8 mouse cellular contexts compared by ENCODE assay signal in genomic region chr8:120539381-120539774, GRCm38 (mm10). TPM values are rescaled to one million over a fixed set of nuclear protein-coding genes. Genes with fewer than 3 reads are reported as not detected.
DNase-seq lines count a peak whose midpoint lies in the region; ATAC-seq and TF ChIP-seq lines count a peak whose summit lies in the region.

No protein-coding gene starts in this region.

- DNase-seq in embryo, embryonic 9.5 days (ENCODE audit: extremely low spot score): peak; percentile 43
- DNase-seq in embryo, embryonic 11 days: no peak
- no peak for DNase-seq in liver, embryonic 13.5 days
- no peak for DNase-seq in urinary bladder, adult 18-20 months (ENCODE audit: low spot score in 2 of 2)
- DNase-seq in right cerebral cortex, adult 18-20 months: no peak

- no peaks in the 10 kb centered on the region for H3K9me3 ChIP-seq in heart, embryonic 16.5 days (replicated peaks; ENCODE audit: control insufficient read depth, low read length)
- no peaks in the 10 kb centered on the region for H3K9me3 ChIP-seq in liver, embryonic 13.5 days (replicated peaks)
- H3K9me3 ChIP-seq in neural tube, embryonic 13.5 days: no peaks in the 10 kb centered on the region

- no peaks in the 10 kb centered on the region for H3K27me3 ChIP-seq in heart, embryonic 16.5 days (ENCODE audit: control insufficient read depth, insufficient read depth, low read length)
- H3K27me3 ChIP-seq in liver, embryonic 13.5 days: no peaks in the 10 kb centered on the region
- no peaks in the 10 kb centered on the region for H3K27me3 ChIP-seq in neural tube, embryonic 13.5 days

- no peak; the same call in 1 of the 2 replicates for TF ChIP-seq CTCF in bone marrow macrophage, adult 2 months (IDR thresholded peaks at IDR 0.05; ENCODE audit: low read depth, low read length)

- H3K36me3 ChIP-seq in heart, embryonic 16.5 days (ENCODE audit: control insufficient read depth, insufficient read depth): no peaks in the 10 kb centered on the region
- H3K36me3 ChIP-seq in liver, embryonic 13.5 days: 0 out of 2 replicates have a peak, but pooled peaks cover 5% of the 10 kb centered on the region
- no peaks in the 10 kb centered on the region for H3K36me3 ChIP-seq in neural tube, embryonic 13.5 days

- no peak for ATAC-seq in heart, embryonic 16.5 days (replicated peaks; ENCODE audit: extremely low read depth, insufficient read depth, low FRiP score)
- no peak for ATAC-seq in liver, embryonic 13.5 days (ENCODE audit: low read depth)
- ATAC-seq in neural tube, embryonic 13.5 days (ENCODE audit: low read depth): no peak

- H3K9ac ChIP-seq in heart, embryonic 16.5 days (ENCODE audit: low read length): peak overlapping the region; percentile 76
- H3K9ac ChIP-seq in liver, embryonic 13.5 days: peak overlapping the region; percentile 96
- peak overlapping the region; percentile 76 for H3K9ac ChIP-seq in neural tube, embryonic 13.5 days

- H3K27ac ChIP-seq in bone marrow macrophage, adult 2 months (ENCODE audit: insufficient read depth, low read depth, low read length): peak overlapping the region; percentile 99
- peak overlapping the region; percentile 99 for H3K27ac ChIP-seq in heart, embryonic 16.5 days (ENCODE audit: low read length)
- peak overlapping the region; percentile 94 for H3K27ac ChIP-seq in liver, embryonic 13.5 days
- peak overlapping the region; percentile 97 for H3K27ac ChIP-seq in neural tube, embryonic 13.5 days (replicated peaks)

- no peak for TF ChIP-seq POLR2A in bone marrow macrophage, adult 2 months (IDR thresholded peaks at IDR 0.05; ENCODE audit: borderline replicate concordance, low read depth, low read length)

- peaks cover 36% of the 10 kb centered on the region for H3K4me1 ChIP-seq in bone marrow macrophage, adult 2 months (ENCODE audit: control insufficient read depth, insufficient read depth, low read length)
- peaks cover 68% of the 10 kb centered on the region for H3K4me1 ChIP-seq in heart, embryonic 16.5 days (ENCODE audit: control insufficient read depth, insufficient read depth, low read length)
- H3K4me1 ChIP-seq in liver, embryonic 13.5 days (replicated peaks): peaks cover 93% of the 10 kb centered on the region
- H3K4me1 ChIP-seq in neural tube, embryonic 13.5 days (replicated peaks): peaks cover 96% of the 10 kb centered on the region

- WGBS in heart, embryonic 16.5 days: 41% methylated on average over 6 of the region's 6 CpGs
- WGBS in liver, embryonic 13.5 days (ENCODE audit: insufficient replicate concordance): 16% methylated on average over 6 of the region's 6 CpGs
- WGBS in neural tube, embryonic 13.5 days: 22% methylated on average over 6 of the region's 6 CpGs

- H3K4me2 ChIP-seq in heart, embryonic 16.5 days (ENCODE audit: low read depth, low read length): peak overlapping the region; percentile 98
- H3K4me2 ChIP-seq in liver, embryonic 13.5 days: peak overlapping the region; percentile 100
- peak overlapping the region; percentile 75 for H3K4me2 ChIP-seq in neural tube, embryonic 13.5 days

- H3K4me3 ChIP-seq in bone marrow macrophage, adult 2 months (ENCODE audit: insufficient read depth, low read length): peak overlapping the region; percentile 76
- H3K4me3 ChIP-seq in heart, embryonic 16.5 days (ENCODE audit: low read length): peak overlapping the region; percentile 74
- H3K4me3 ChIP-seq in liver, embryonic 13.5 days (replicated peaks): peak overlapping the region; percentile 89
- H3K4me3 ChIP-seq in neural tube, embryonic 13.5 days: peak overlapping the region; percentile 61

RNA-seq across cellular contexts. Expression of gene Gins2, which starts 49.7 kb away (rescaled TPM):
- polyA plus RNA-seq in bone marrow macrophage, adult 2 months (2012; ENCODE audit: insufficient read depth, insufficient read length, missing spikeins): 16.7 and 23.1 TPM in 2 replicates
- polyA plus RNA-seq in heart, embryonic 16.5 days (2015; fragmentation: Nextera tagmentation; extraction: Ambion mirVana): 51.0 and 51.1 TPM in 2 replicates
- polyA plus RNA-seq in liver, embryonic 13.5 days (2015; fragmentation: Nextera tagmentation; extraction: Ambion mirVana): 75.6 and 75.9 TPM in 2 replicates
- polyA plus RNA-seq in neural tube, embryonic 13.5 days (2015; fragmentation: Nextera tagmentation; extraction: Ambion mirVana): 20.1 and 21.5 TPM in 2 replicates
